10 mouse cellular contexts compared by ENCODE assay signal in genomic region chr3:52033857-52034588, GRCm38 (mm10).
A peak's percentile ranks its signal among the peaks of the same experiment; 100 is the strongest.
DNase-seq lines count a peak whose midpoint lies in the region; ATAC-seq lines count a peak whose summit lies in the region.
"Had no signal": no experiment of that assay in that cellular context is flagged by ENCODE, and none has a peak within 500 bp of the region (broad histone marks: within the 10 kb centered on the region; RNA-seq: fewer than 3 reads in every experiment).

No protein-coding gene starts in this region.

- H3K4me2 ChIP-seq in forebrain, embryonic 16.5 days (ENCODE audit: low read length), result no peak overlapping the region
- H3K4me2 ChIP-seq in liver, embryonic 16.5 days (ENCODE audit: low read depth, low read length), result no peak overlapping the region
- H3K4me2 ChIP-seq in liver, embryonic 11.5 days, result no peak overlapping the region
- H3K4me2 ChIP-seq in intestine, embryonic 15.5 days (replicated peaks), result peak overlapping the region; percentile 42

- H3K27ac ChIP-seq in forebrain, embryonic 10.5 days, result peak overlapping the region; percentile 61
- H3K27ac ChIP-seq in forebrain, embryonic 16.5 days (ENCODE audit: low read length), result no peak overlapping the region
- peak overlapping the region; percentile 12; the same call in 1 of the 2 replicates for H3K27ac ChIP-seq in liver, embryonic 16.5 days (ENCODE audit: low read length)
- H3K27ac ChIP-seq in liver, embryonic 11.5 days (ENCODE audit: low read depth, low read length), result no peak overlapping the region
- peak overlapping the region; percentile 87 for H3K27ac ChIP-seq in intestine, embryonic 15.5 days

- no peaks in the 10 kb centered on the region for H3K9me3 ChIP-seq in forebrain, embryonic 10.5 days
- no peaks in the 10 kb centered on the region for H3K9me3 ChIP-seq in forebrain, embryonic 16.5 days (ENCODE audit: control insufficient read depth, low read length)
- no peaks in the 10 kb centered on the region for H3K9me3 ChIP-seq in liver, embryonic 16.5 days (replicated peaks; ENCODE audit: control insufficient read depth, low read length)
- H3K9me3 ChIP-seq in liver, embryonic 11.5 days (ENCODE audit: control insufficient read depth, low read length), result no peaks in the 10 kb centered on the region
- H3K9me3 ChIP-seq in intestine, embryonic 15.5 days, result no peaks in the 10 kb centered on the region

- H3K27me3 ChIP-seq in forebrain, embryonic 10.5 days (ENCODE audit: poor library complexity, severe bottlenecking), result no peaks in the 10 kb centered on the region
- no peaks in the 10 kb centered on the region for H3K27me3 ChIP-seq in forebrain, embryonic 16.5 days (replicated peaks; ENCODE audit: control insufficient read depth, insufficient read depth, low read length)
- no peaks in the 10 kb centered on the region for H3K27me3 ChIP-seq in liver, embryonic 16.5 days (ENCODE audit: control insufficient read depth, insufficient read depth, low read depth, low read length)
- H3K27me3 ChIP-seq in liver, embryonic 11.5 days (replicated peaks; ENCODE audit: control insufficient read depth, insufficient read depth, low read length), result no peaks in the 10 kb centered on the region
- H3K27me3 ChIP-seq in intestine, embryonic 15.5 days (replicated peaks), result no peaks in the 10 kb centered on the region

- DNase-seq in forebrain, embryonic 10.5 days (ENCODE audit: extremely low spot score, low spot score), result peak; percentile 27
- no peak for DNase-seq in liver, embryonic 11.5 days (ENCODE audit: low spot score)
- peak; percentile 71 for DNase-seq in mesoderm, embryonic 11.5 days (ENCODE audit: low read depth, low spot score)
- no peak for DNase-seq in Muller cell, postnatal 12 days (ENCODE audit: inconsistent ontology term)
- DNase-seq in frontal cortex, postnatal 10 days (ENCODE audit: low spot score in 2 of 2), result no peak
- DNase-seq: midbrain, embryonic 14.5 days; right cerebral cortex, adult 18-20 months had no signal

- peaks cover 74% of the 10 kb centered on the region for H3K4me1 ChIP-seq in forebrain, embryonic 10.5 days
- H3K4me1 ChIP-seq in forebrain, embryonic 16.5 days (replicated peaks; ENCODE audit: control insufficient read depth, insufficient read depth, low read length), result 0 out of 2 replicates have a peak, but pooled peaks cover 2% of the 10 kb centered on the region
- H3K4me1 ChIP-seq in liver, embryonic 16.5 days (ENCODE audit: control insufficient read depth, low read depth, low read length), result peaks cover 9% of the 10 kb centered on the region
- peaks cover 21% of the 10 kb centered on the region for H3K4me1 ChIP-seq in liver, embryonic 11.5 days (replicated peaks; ENCODE audit: control insufficient read depth, insufficient read depth, low read length)
- peaks cover 30% of the 10 kb centered on the region for H3K4me1 ChIP-seq in intestine, embryonic 15.5 days (replicated peaks)

- H3K36me3 ChIP-seq in forebrain, embryonic 10.5 days (replicated peaks), result 0 out of 2 replicates have a peak, but pooled peaks cover 2% of the 10 kb centered on the region
- no peaks in the 10 kb centered on the region for H3K36me3 ChIP-seq in forebrain, embryonic 16.5 days (ENCODE audit: control insufficient read depth, insufficient read depth)
- no peaks in the 10 kb centered on the region for H3K36me3 ChIP-seq in liver, embryonic 16.5 days (ENCODE audit: control insufficient read depth, insufficient read depth)
- no peaks in the 10 kb centered on the region for H3K36me3 ChIP-seq in liver, embryonic 11.5 days (ENCODE audit: control insufficient read depth, insufficient read depth, low read length)
- no peaks in the 10 kb centered on the region for H3K36me3 ChIP-seq in intestine, embryonic 15.5 days

- no peak for ATAC-seq in forebrain, embryonic 16.5 days
- no peak for ATAC-seq in liver, embryonic 16.5 days (ENCODE audit: low read depth)
- ATAC-seq in liver, embryonic 11.5 days (replicated peaks; ENCODE audit: low FRiP score), result no peak
- ATAC-seq in intestine, embryonic 15.5 days, result peak; percentile 92

- no peak overlapping the region for H3K9ac ChIP-seq in forebrain, embryonic 16.5 days (replicated peaks; ENCODE audit: low read depth, low read length)
- no peak overlapping the region for H3K9ac ChIP-seq in liver, embryonic 16.5 days (ENCODE audit: low read depth, low read length)
- H3K9ac ChIP-seq in liver, embryonic 11.5 days (ENCODE audit: low read depth, low read length), result no peak overlapping the region
- no peak overlapping the region; the same call in 1 of the 2 replicates for H3K9ac ChIP-seq in intestine, embryonic 15.5 days

- no peak overlapping the region for H3K4me3 ChIP-seq in forebrain, embryonic 10.5 days
- H3K4me3 ChIP-seq in forebrain, embryonic 16.5 days (replicated peaks; ENCODE audit: low read length), result no peak overlapping the region
- no peak overlapping the region for H3K4me3 ChIP-seq in liver, embryonic 16.5 days (ENCODE audit: low read depth, low read length)
- H3K4me3 ChIP-seq in liver, embryonic 11.5 days (ENCODE audit: low read depth, low read length), result no peak overlapping the region
- H3K4me3 ChIP-seq in intestine, embryonic 15.5 days (replicated peaks), result no peak overlapping the region

- WGBS in forebrain, embryonic 10.5 days, result 26% methylated on average over 14 of the region's 14 CpGs
- 43% methylated on average over 14 of the region's 14 CpGs for WGBS in forebrain, embryonic 16.5 days
- 43% methylated on average over 14 of the region's 14 CpGs for WGBS in liver, embryonic 16.5 days (ENCODE audit: insufficient replicate concordance)
- 46% methylated on average over 14 of the region's 14 CpGs for WGBS in liver, embryonic 11.5 days
- WGBS in intestine, embryonic 15.5 days, result 17% methylated on average over 14 of the region's 14 CpGs

Comparison
In these comparisons a context has a peak if more than half of its experiments do, and no peak if none do; other contexts are left out.
1. H3K27ac ChIP-seq: peak in forebrain, embryonic 10.5 days (single experiment), liver, embryonic 16.5 days (single experiment) and intestine, embryonic 15.5 days (single experiment); none in forebrain, embryonic 16.5 days (single experiment) and liver, embryonic 11.5 days (single experiment).
2. DNase-seq: peak in forebrain, embryonic 10.5 days (single experiment) and mesoderm, embryonic 11.5 days (single experiment); none in liver, embryonic 11.5 days (single experiment), Muller cell, postnatal 12 days (single experiment) and frontal cortex, postnatal 10 days (0 of 2).